20 mouse cellular contexts compared by ENCODE assay signal in genomic region chr17:84573305-84573704, GRCm38 (mm10). TPM values are rescaled to one million over a fixed set of nuclear protein-coding genes. Genes with fewer than 3 reads are reported as not detected.
A peak's percentile ranks its signal among the peaks of the same experiment; 100 is the strongest.
DNase-seq lines count a peak whose midpoint lies in the region; ATAC-seq lines count a peak whose summit lies in the region.
"Had no signal": no experiment of that assay in that cellular context is flagged by ENCODE, and none has a peak within 500 bp of the region (broad histone marks: within the 10 kb centered on the region; RNA-seq: fewer than 3 reads in every experiment).

No protein-coding gene starts in this region.

- H3K27ac ChIP-seq in intestine, embryonic 16.5 days (ENCODE audit: low read length), result peak overlapping the region; percentile 49
- no peak overlapping the region for H3K27ac ChIP-seq in intestine, embryonic 15.5 days
- H3K27ac ChIP-seq: forebrain, embryonic 15.5 days; hindbrain, postnatal 0 days; liver, embryonic 14.5 days; midbrain, embryonic 15.5 days had no signal

- no peak for ATAC-seq in intestine, embryonic 16.5 days
- no peak for ATAC-seq in intestine, embryonic 15.5 days
- ATAC-seq: forebrain, embryonic 15.5 days; hindbrain, postnatal 0 days; midbrain, embryonic 15.5 days had no signal

- peak; percentile 7 for DNase-seq in adrenal gland, adult 2 months
- no peak for DNase-seq in adrenal gland, adult (ENCODE audit: inconsistent age in 2 of 2, low spot score in 1 of 2)
- peak; percentile 69 for DNase-seq in lung, postnatal 10 days
- no peak for DNase-seq in lung, adult 18-20 months
- no peak for DNase-seq in spleen, postnatal 4 days (ENCODE audit: low spot score in 2 of 2)
- no peak for DNase-seq in urinary bladder, postnatal 10 days (ENCODE audit: low spot score)
- DNase-seq: cerebellum, postnatal 14 days; heart, adult 18-20 months; left cerebral cortex, postnatal 4 days; retina, postnatal 1 day; thymus, postnatal 14 days had no signal

- 83% methylated on average over 9 of the region's 9 CpGs for WGBS in intestine, embryonic 16.5 days
- WGBS in intestine, embryonic 15.5 days, result 85% methylated on average over 9 of the region's 9 CpGs

- H3K4me2 ChIP-seq in intestine, embryonic 16.5 days (ENCODE audit: low read depth, low read length), result no peak overlapping the region
- H3K4me2 ChIP-seq in intestine, embryonic 15.5 days (replicated peaks), result no peak overlapping the region
- H3K4me2 ChIP-seq: forebrain, embryonic 15.5 days; midbrain, embryonic 15.5 days had no signal

- no peak overlapping the region for H3K4me3 ChIP-seq in intestine, embryonic 16.5 days (ENCODE audit: low read length)
- H3K4me3 ChIP-seq in intestine, embryonic 15.5 days (replicated peaks), result no peak overlapping the region
- H3K4me3 ChIP-seq: erythroblast, embryonic 14.5 days; forebrain, embryonic 15.5 days; midbrain, embryonic 15.5 days had no signal

- H3K9ac ChIP-seq in intestine, embryonic 16.5 days (ENCODE audit: low read depth, low read length), result no peak overlapping the region
- H3K9ac ChIP-seq in intestine, embryonic 15.5 days, result no peak overlapping the region
- H3K9ac ChIP-seq: forebrain, embryonic 15.5 days; liver, embryonic 14.5 days; midbrain, embryonic 15.5 days had no signal

- H3K27me3 ChIP-seq in intestine, embryonic 16.5 days (replicated peaks; ENCODE audit: control insufficient read depth, insufficient read depth, low read length), result no peaks in the 10 kb centered on the region
- no peaks in the 10 kb centered on the region for H3K27me3 ChIP-seq in intestine, embryonic 15.5 days (replicated peaks)
- H3K27me3 ChIP-seq: CH12.LX; forebrain, embryonic 15.5 days; midbrain, embryonic 15.5 days had no signal

- no peaks in the 10 kb centered on the region for H3K36me3 ChIP-seq in intestine, embryonic 16.5 days (ENCODE audit: control insufficient read depth, insufficient read depth, low read length)
- H3K36me3 ChIP-seq in intestine, embryonic 15.5 days, result peaks cover 4% of the 10 kb centered on the region; the same call in 1 of the 2 replicates
- H3K36me3 ChIP-seq: forebrain, embryonic 15.5 days; midbrain, embryonic 15.5 days had no signal

- no peaks in the 10 kb centered on the region for H3K9me3 ChIP-seq in intestine, embryonic 16.5 days (ENCODE audit: control insufficient read depth, low read length)
- H3K9me3 ChIP-seq in intestine, embryonic 15.5 days, result no peaks in the 10 kb centered on the region
- H3K9me3 ChIP-seq: forebrain, embryonic 15.5 days; megakaryocyte, embryonic 14.5 days; midbrain, embryonic 15.5 days had no signal

- peaks cover 3% of the 10 kb centered on the region for H3K4me1 ChIP-seq in intestine, embryonic 16.5 days (ENCODE audit: control insufficient read depth, insufficient read depth, low read length)
- H3K4me1 ChIP-seq in intestine, embryonic 15.5 days (replicated peaks), result no peaks in the 10 kb centered on the region
- H3K4me1 ChIP-seq: forebrain, embryonic 15.5 days; megakaryocyte, embryonic 14.5 days; midbrain, embryonic 15.5 days had no signal

RNA-seq across cellular contexts. Expression of gene Dync2li1, which starts 53.0 kb away (rescaled TPM):
- total RNA-seq in adrenal gland, adult 2 months (2021), result 10 to 100 TPM; 19.1 to 40.9 TPM
- polyA plus RNA-seq in adrenal gland, adult 2 months (2012; rRNA removed), result 0.52 and 0.88 TPM in 2 replicates
- 18.1 and 20.1 TPM in 2 replicates for polyA plus RNA-seq in intestine, embryonic 16.5 days (2015; fragmentation: Nextera tagmentation; extraction: Ambion mirVana)
- polyA plus RNA-seq in intestine, embryonic 15.5 days (2015; fragmentation: Nextera tagmentation; extraction: Ambion mirVana), result 21.9 and 24.7 TPM in 2 replicates
- polyA plus RNA-seq: erythroblast, embryonic 14.5 days had no signal

Comparison
In these comparisons a context has a peak if more than half of its experiments do, and no peak if none do; other contexts are left out.
1. DNase-seq: peak in adrenal gland, adult 2 months (single experiment) and lung, postnatal 10 days (single experiment); none in adrenal gland, adult (0 of 2), lung, adult 18-20 months (0 of 2), spleen, postnatal 4 days (0 of 2) and urinary bladder, postnatal 10 days (single experiment).
2. RNA of gene Dync2li1, which starts 53.0 kb away (polyA plus RNA-seq): 21.9 to 24.7 TPM in intestine, embryonic 15.5 days and 18.1 to 20.1 TPM in intestine, embryonic 16.5 days; 0.52 to 0.88 TPM in adrenal gland, adult 2 months; every median in the first group is over 10 times any median in the second.